Mouse (Mus musculus) heart, postnatal 10 days (tissue): ENCODE measurements at regions not wholly inside any gene's neighbourhood (a gene's known extent, or its start where the extent isn't known, plus 50 kb on each side); places are given as distances from the start of the nearest gene placed in this dataset.

Source experiments
- DNase-seq, 2 experiments: peaks; one replicate each; pipeline ENCODE4 v3.0.0; 2021
- intact Hi-C: fragments of 180-260 bp; cut with DNase I; formaldehyde crosslinking; loops from one replicate; pipeline ENCODE4 v1.15.1; 2025

GRCm38 (mm10) chr11:12180351-12180750, 141.9 kb upstream of the Grb10 start:
- intact Hi-C loops: no loop called here
- no peak for DNase-seq

GRCm38 (mm10) chr11:12172429-12172828, 133.9 kb upstream of the Grb10 start:
- DNase-seq: no peak
- intact Hi-C loops: no loop called here

GRCm38 (mm10) chr11:12171312-12171711, 132.8 kb upstream of the Grb10 start:
- intact Hi-C loops: no loop called here
- DNase-seq: peak in 1 of 2 experiments; percentile 3

- DNase-seq: no peak
- intact Hi-C loops: no loop called here
Measured at GRCm38 (mm10) chr11:12168432-12168831, 129.9 kb upstream of the Grb10 start.
